ENCODE assay signal across 24 mouse cellular contexts in the genomic region with DNA sequence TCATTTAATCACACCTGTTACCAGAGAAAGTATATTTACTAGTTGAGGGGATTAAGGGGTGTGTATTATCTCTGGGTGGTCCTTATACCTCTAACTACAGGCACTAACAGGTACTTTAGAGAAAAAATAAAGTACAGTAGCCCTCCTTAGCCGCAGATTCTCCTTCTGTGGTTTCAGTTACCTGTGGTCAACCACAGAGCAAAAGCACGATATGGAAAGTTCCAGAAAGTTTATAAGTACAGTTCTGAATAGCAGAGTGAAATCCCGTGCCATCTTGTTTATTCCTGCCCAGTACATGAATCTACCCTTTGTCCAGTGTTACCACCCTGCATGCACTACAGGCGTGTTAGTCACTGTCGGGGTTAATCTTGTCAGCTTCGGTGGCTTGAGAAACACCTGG.
"Had no signal": no experiment of that assay in that cellular context is flagged by ENCODE, and none has a peak within 500 bp of the region (broad histone marks: within the 10 kb centered on the region; RNA-seq: fewer than 3 reads in every experiment).

No protein-coding gene starts in this region.

- H3K27me3 ChIP-seq: heart, embryonic 12.5 days; hindbrain, embryonic 13.5 days; hindbrain, embryonic 15.5 days; kidney, embryonic 15.5 days; limb, embryonic 12.5 days; liver, embryonic 13.5 days; liver, embryonic 15.5 days had no signal

- H3K4me2 ChIP-seq: heart, embryonic 12.5 days; hindbrain, embryonic 13.5 days; hindbrain, embryonic 15.5 days; kidney, embryonic 15.5 days; limb, embryonic 12.5 days; liver, embryonic 11.5 days; liver, embryonic 13.5 days; liver, embryonic 15.5 days had no signal

- H3K9ac ChIP-seq: heart, embryonic 12.5 days; hindbrain, embryonic 13.5 days; hindbrain, embryonic 15.5 days; kidney, embryonic 15.5 days; limb, embryonic 12.5 days; liver, embryonic 13.5 days; liver, embryonic 15.5 days; liver, postnatal 0 days had no signal

- DNase-seq: gastrocnemius, postnatal 10 days; gastrocnemius, postnatal 25 days; heart, postnatal 10 days; heart, postnatal 4 days; kidney, adult 2 months; kidney, adult 9 months; kidney, postnatal 14 days; layer of hippocampus, adult 9-11 months; layer of hippocampus, postnatal 36 days; liver; liver, embryonic 13.5 days; liver, postnatal 0 days; lung, adult 2 months had no signal

- H3K4me1 ChIP-seq: kidney, embryonic 15.5 days; limb, embryonic 10.5 days; limb, embryonic 12.5 days; liver, embryonic 13.5 days had no signal

- H3K4me3 ChIP-seq: heart, embryonic 10.5 days; heart, embryonic 12.5 days; hindbrain, embryonic 13.5 days; hindbrain, embryonic 15.5 days; kidney, embryonic 15.5 days; limb, embryonic 10.5 days; limb, embryonic 12.5 days; liver, embryonic 13.5 days; liver, embryonic 15.5 days had no signal

- H3K9me3 ChIP-seq: heart, embryonic 10.5 days; heart, embryonic 12.5 days; hindbrain, embryonic 13.5 days; hindbrain, embryonic 15.5 days; kidney, embryonic 15.5 days; limb, embryonic 10.5 days; limb, embryonic 12.5 days; liver, embryonic 13.5 days; liver, embryonic 15.5 days had no signal

- H3K27ac ChIP-seq: heart, embryonic 10.5 days; hindbrain, embryonic 13.5 days; hindbrain, embryonic 15.5 days; hindbrain, postnatal 0 days; kidney, embryonic 15.5 days; kidney, postnatal 0 days; limb, embryonic 10.5 days; limb, embryonic 12.5 days; liver, embryonic 13.5 days; liver, embryonic 15.5 days had no signal

- H3K36me3 ChIP-seq: limb, embryonic 12.5 days had no signal

- ATAC-seq: hindbrain, postnatal 0 days; liver, postnatal 0 days had no signal
